Mouse (Mus musculus) midbrain, embryonic 16.5 days (tissue): ENCODE data around the gene Rad51. TPM values are rescaled to one million over a fixed set of nuclear protein-coding genes. Genes with fewer than 3 reads are reported as not detected.

ENCODE experiments used
- ATAC-seq: fragments of 200-750 bp; cut with Nextera tagmentation; 2 replicates; pipeline ENCODE4 v1.8.0; 2017; ENCODE audit warnings: moderate TSS enrichment
- H3K27ac ChIP-seq: fragments of 300-500 bp; sonication (generic); 2 replicates; pipeline ENCODE4 v1.5.1; 2014; ENCODE audit warnings: mild to moderate bottlenecking, low read length, mixed read lengths
- H3K27me3 ChIP-seq: fragments of 300-500 bp; sonication (generic); 2 replicates; pipeline ENCODE4 v1.6.1; 2014; ENCODE audit warnings: low read depth, low read length, mixed read lengths; ENCODE audit not compliant: control insufficient read depth, insufficient read depth
- H3K36me3 ChIP-seq: fragments of 300-500 bp; sonication (generic); 2 replicates; pipeline ENCODE4 v1.6.1; 2014; ENCODE audit warnings: mild to moderate bottlenecking, low read length, moderate library complexity, mixed read lengths; ENCODE audit not compliant: control insufficient read depth, insufficient read depth
- H3K4me1 ChIP-seq: fragments of 300-500 bp; sonication (generic); 2 replicates; pipeline ENCODE4 v1.6.1; 2014; ENCODE audit warnings: mild to moderate bottlenecking, low read length, mixed read lengths; ENCODE audit not compliant: control insufficient read depth, insufficient read depth
- H3K4me2 ChIP-seq: fragments of 300-500 bp; sonication (generic); 2 replicates; pipeline ENCODE4 v1.6.1; 2014; ENCODE audit warnings: mild to moderate bottlenecking, low read length, mixed read lengths
- H3K4me3 ChIP-seq: fragments of 300-500 bp; sonication (generic); 2 replicates; pipeline ENCODE4 v1.5.1; 2014; ENCODE audit warnings: low read depth, mild to moderate bottlenecking, low read length, moderate library complexity, mixed read lengths
- H3K9ac ChIP-seq: fragments of 300-500 bp; sonication (generic); 2 replicates; pipeline ENCODE4 v1.6.1; 2014; ENCODE audit warnings: low read depth, low read length, mixed read lengths
- H3K9me3 ChIP-seq: fragments of 300-500 bp; sonication (generic); replicated peaks from 2 replicates; pipeline ENCODE4 v1.6.1; 2014; ENCODE audit warnings: mild to moderate bottlenecking, low read length, mixed read lengths; ENCODE audit not compliant: control insufficient read depth, poor library complexity, severe bottlenecking
- WGBS: fragments of 180-500 bp; shearing (Covaris S2); extraction: QIAGEN DNeasy Blood & Tissue Kit; methylation state at CpG from one replicate; pipeline ENCODE4 v1.1.7; 2014; 5-methylcytosine and 5-hydroxymethylcytosine counted together
- polyA plus RNA-seq: library from polyadenylated mRNA; unstranded; fragments of >200 nt; fragmentation: Nextera tagmentation; extraction: Ambion mirVana; gene quantifications from 2 replicates; pipeline ENCODE4 v1.2.1, GENCODE M21; 2015

The Rad51 gene
- 5.8 and 7.5 TPM in 2 replicates for polyA plus RNA-seq

GRCm38 (mm10) chr2:119112438-119113112, at the start of gene Rad51:
Rad51 (plus strand) TSS chr2:119112793.
- ATAC-seq, result peak; percentile 97
- Histone ChIP-seq H3K4me1 (peaks cover 3% of the 10 kb centered on the region), H3K4me3 (peak within 1 kb of the TSS; percentile 65), H3K36me3 (no peaks in the 10 kb centered on the region), H3K4me2 (peak within 1 kb of the TSS; percentile 96), H3K9me3 (no peaks in the 10 kb centered on the region), H3K27ac (peak within 1 kb of the TSS; percentile 91), H3K27me3 (no peaks in the 10 kb centered on the region), H3K9ac (peak within 1 kb of the TSS; percentile 70)
- under 1% methylated on average over 51 of the region's 51 CpGs for WGBS

- 94% methylated on average over 4 of the region's 4 CpGs for WGBS
- H3K4me1 ChIP-seq, result no peaks in the 10 kb centered on the region
- no peak overlapping the region for H3K4me2 ChIP-seq
- H3K4me3 ChIP-seq, result no peak overlapping the region
- no peaks in the 10 kb centered on the region for H3K27me3 ChIP-seq
- no peak for ATAC-seq
- no peaks in the 10 kb centered on the region for H3K9me3 ChIP-seq
- no peak overlapping the region for H3K9ac ChIP-seq
- no peaks in the 10 kb centered on the region for H3K36me3 ChIP-seq
- H3K27ac ChIP-seq, result no peak overlapping the region
These were observed 40.2 kb upstream of the Rad51 start for GRCm38 (mm10) chr2:119072397-119072796.

- Histone ChIP-seq H3K4me2 (no peak overlapping the region), H3K4me3 (no peak overlapping the region), H3K4me1 (no peaks in the 10 kb centered on the region), H3K27me3 (no peaks in the 10 kb centered on the region), H3K27ac (no peak overlapping the region), H3K36me3 (no peaks in the 10 kb centered on the region), H3K9ac (no peak overlapping the region), H3K9me3 (no peaks in the 10 kb centered on the region)
- WGBS, result 91% methylated on average over 2 of the region's 2 CpGs
- ATAC-seq, result no peak
These were observed 26.4 kb upstream of the Rad51 start for GRCm38 (mm10) chr2:119086156-119086555.

DNA sequence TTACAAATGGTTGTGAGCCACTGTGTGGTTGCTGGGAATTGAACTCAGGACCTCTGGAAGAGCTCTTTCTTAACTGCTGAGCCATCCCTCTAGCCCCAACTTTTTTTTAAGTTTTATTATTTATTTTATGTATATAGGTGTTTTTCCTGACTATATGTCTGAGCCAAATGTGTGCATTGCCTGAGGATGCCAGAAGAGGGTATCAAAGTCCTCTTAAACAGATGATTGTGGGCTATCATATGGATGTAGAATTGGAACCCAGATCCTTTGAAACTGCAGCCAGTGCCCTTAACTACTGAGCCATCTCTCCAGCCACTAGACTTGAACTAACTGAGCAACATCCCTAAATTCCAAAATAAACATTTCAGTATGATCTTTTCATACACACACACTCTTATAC, 11.0 kb upstream of the Rad51 start:
- ATAC-seq, result no peak
- H3K4me3 ChIP-seq, result no peak overlapping the region
- no peak overlapping the region for H3K9ac ChIP-seq
- H3K36me3 ChIP-seq, result no peaks in the 10 kb centered on the region
- H3K4me2 ChIP-seq, result no peak overlapping the region
- H3K9me3 ChIP-seq, result no peaks in the 10 kb centered on the region
- H3K27me3 ChIP-seq, result no peaks in the 10 kb centered on the region
- H3K4me1 ChIP-seq, result no peaks in the 10 kb centered on the region
- no peak overlapping the region for H3K27ac ChIP-seq

DNA sequence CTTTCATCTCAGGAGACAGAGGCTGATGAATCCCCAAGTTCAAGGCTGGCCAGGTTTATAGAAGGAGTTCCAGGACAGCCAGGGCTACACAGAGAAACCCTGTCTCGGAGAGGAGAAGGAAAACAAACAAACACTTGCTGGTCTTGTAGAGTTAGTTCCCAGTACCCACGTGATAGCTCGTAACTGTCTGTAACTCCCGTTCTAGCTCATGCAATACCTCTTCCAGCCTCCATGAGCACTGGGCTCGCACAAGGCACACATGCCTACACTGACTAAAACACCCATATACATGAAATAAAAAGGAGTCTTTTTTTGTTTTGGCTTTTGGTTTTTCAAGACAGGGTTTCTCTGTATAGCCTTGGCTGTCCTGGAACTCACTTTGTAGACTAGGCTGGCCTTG, 6.0 kb upstream of the Rad51 start:
- no peak for ATAC-seq
- 89% methylated on average over 5 of the region's 5 CpGs for WGBS

GRCm38 (mm10) chr2:119108554-119108953, 4.0 kb upstream of the Rad51 start:
- H3K36me3 ChIP-seq, result no peaks in the 10 kb centered on the region
- no peak overlapping the region for H3K4me3 ChIP-seq
- ATAC-seq, result no peak
- H3K4me2 ChIP-seq, result no peak overlapping the region
- H3K9me3 ChIP-seq, result no peaks in the 10 kb centered on the region
- WGBS, result 79% methylated on average over 4 of the region's 4 CpGs
- H3K27ac ChIP-seq, result no peak overlapping the region
- no peaks in the 10 kb centered on the region for H3K27me3 ChIP-seq
- H3K4me1 ChIP-seq, result peaks cover 3% of the 10 kb centered on the region
- no peak overlapping the region for H3K9ac ChIP-seq

More for the DNA sequence above, 6.0 kb upstream of the Rad51 start:
- Histone ChIP-seq H3K4me1 (no peaks in the 10 kb centered on the region), H3K9ac (no peak overlapping the region), H3K4me2 (no peak overlapping the region), H3K9me3 (no peaks in the 10 kb centered on the region), H3K4me3 (no peak overlapping the region), H3K27ac (no peak overlapping the region), H3K36me3 (no peaks in the 10 kb centered on the region), H3K27me3 (no peaks in the 10 kb centered on the region)

GRCm38 (mm10) chr2:119111060-119111459, 1.5 kb upstream of the Rad51 start:
- no peak for ATAC-seq

GRCm38 (mm10) chr2:119113121-119113925, 730 bp downstream of the Rad51 start:
- Histone ChIP-seq H3K9me3 (no peaks in the 10 kb centered on the region), H3K4me1 (peaks cover 3% of the 10 kb centered on the region), H3K36me3 (no peaks in the 10 kb centered on the region), H3K27me3 (no peaks in the 10 kb centered on the region), H3K4me3 (peak overlapping the region; percentile 65), H3K4me2 (peak overlapping the region; percentile 96), H3K27ac (no peak overlapping the region), H3K9ac (peak overlapping the region; percentile 70)
- 14% methylated on average over 20 of the region's 20 CpGs for WGBS
- ATAC-seq, result peak; percentile 15

More at GRCm38 (mm10) chr2:119111060-119111459, 1.5 kb upstream of the Rad51 start:
- 90% methylated on average over 3 of the region's 3 CpGs for WGBS
- H3K27me3 ChIP-seq, result no peaks in the 10 kb centered on the region
- no peaks in the 10 kb centered on the region for H3K9me3 ChIP-seq
- no peak overlapping the region for H3K4me3 ChIP-seq
- H3K36me3 ChIP-seq, result no peaks in the 10 kb centered on the region
- peaks cover 3% of the 10 kb centered on the region for H3K4me1 ChIP-seq
- no peak overlapping the region for H3K9ac ChIP-seq
- H3K4me2 ChIP-seq, result no peak overlapping the region
- H3K27ac ChIP-seq, result no peak overlapping the region

DNA sequence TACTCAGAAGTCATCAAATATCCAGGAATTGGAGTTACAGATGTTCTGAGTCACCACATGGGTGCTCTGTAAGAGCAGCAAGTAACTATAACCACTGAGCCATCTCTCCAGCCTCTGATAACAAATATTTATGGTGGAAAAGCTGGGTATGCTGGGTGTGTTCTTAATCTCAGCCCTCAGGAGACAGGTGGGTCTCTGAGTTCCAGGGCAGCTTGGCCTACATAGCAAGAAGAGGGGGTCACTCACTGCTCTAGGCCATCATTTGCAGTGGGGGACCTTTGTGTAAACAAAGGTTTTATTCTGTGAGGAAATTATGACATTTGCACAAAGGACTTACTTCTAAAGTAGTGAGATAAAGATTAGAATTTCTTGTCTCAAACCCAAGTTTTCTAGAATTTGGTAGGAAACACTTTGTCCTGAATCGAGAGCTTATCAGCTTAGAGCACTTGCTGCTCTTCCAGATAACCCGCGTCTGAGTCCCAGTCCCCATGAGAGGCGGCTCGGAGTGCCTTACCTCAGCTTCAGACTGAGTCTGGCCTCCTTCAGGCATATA, 23.8 kb downstream of the Rad51 start:
- Histone ChIP-seq H3K4me1 (no peaks in the 10 kb centered on the region), H3K4me2 (no peak overlapping the region), H3K27me3 (no peaks in the 10 kb centered on the region), H3K36me3 (peaks cover 39% of the 10 kb centered on the region), H3K27ac (no peak overlapping the region), H3K4me3 (no peak overlapping the region), H3K9me3 (no peaks in the 10 kb centered on the region), H3K9ac (no peak overlapping the region)
- ATAC-seq, result no peak
- WGBS, result 91% methylated on average over 5 of the region's 5 CpGs
